Mouse (Mus musculus): ENCODE results near the gene Trip10. TPM values are rescaled to one million over a fixed set of nuclear protein-coding genes. Genes with fewer than 3 reads are reported as not detected.

Gene Trip10
- polyA plus RNA-seq, 1 experiment from 2014 or later = 11.6 TPM

DNA sequence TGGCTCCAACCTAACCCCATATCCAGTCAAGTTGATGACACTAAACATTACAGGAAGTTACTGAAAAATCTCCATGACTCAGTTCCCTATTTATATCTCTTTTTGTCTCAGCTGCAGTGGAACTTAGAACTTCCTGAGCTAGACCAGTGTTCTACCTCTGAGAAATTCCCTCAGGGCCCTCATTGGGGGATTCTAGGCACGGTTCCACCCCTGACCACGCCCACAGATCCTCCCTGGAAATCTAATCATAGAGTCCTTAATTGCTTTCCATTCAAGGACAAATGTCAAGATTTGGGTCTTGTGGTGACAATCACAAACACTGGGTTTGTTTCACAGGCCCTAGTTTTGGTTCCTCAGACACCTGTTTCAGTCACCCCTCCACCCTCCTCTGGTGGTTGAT, 35.8 kb downstream of the Trip10 start:
- 70% methylated on average over 2 of the region's 2 CpGs for WGBS
- Histone ChIP-seq H3K9ac (no peak overlapping the region), H3K9me3 (no peaks in the 10 kb centered on the region), H3K4me2 (no peak overlapping the region), H3K4me3 (no peak overlapping the region), H3K36me3 (no peaks in the 10 kb centered on the region), H3K27me3 (0 out of 2 replicates have a peak, but pooled peaks cover 3% of the 10 kb centered on the region), H3K27ac (replicated peaks) (no peak overlapping the region), H3K4me1 (replicated peaks) (no peaks in the 10 kb centered on the region)
- ATAC-seq (ENCODE audit: low FRiP score, low read depth) = no peak

DNA sequence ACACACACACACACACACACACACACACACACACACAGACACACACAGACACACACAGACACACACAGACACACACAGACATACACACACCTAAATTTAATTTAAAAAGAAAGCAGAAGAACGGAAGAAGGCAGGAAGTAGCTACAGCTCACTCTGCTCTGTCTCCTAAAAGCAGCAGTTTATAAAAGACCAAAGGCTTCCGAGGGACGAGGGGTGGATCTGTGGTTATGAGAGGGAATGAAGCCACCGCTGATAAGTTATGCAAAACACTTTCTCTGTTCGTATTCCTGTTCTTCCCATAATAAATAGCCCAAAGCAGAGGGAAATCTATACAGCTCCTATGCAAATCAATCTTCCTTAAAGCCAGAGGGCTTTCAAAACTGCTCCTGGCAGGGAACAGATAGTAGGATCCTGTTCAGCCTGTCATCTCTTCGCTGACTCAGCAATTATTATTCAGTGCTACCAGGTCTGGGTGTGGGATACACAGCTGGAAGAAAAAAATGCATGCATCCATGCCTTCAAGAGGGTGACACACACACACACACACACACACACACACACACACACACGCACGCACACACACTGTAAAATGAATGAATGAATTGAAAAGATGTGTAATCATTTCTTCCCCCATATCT, 37.6 kb downstream of the Trip10 start:
- 0 out of 2 replicates have a peak, but pooled peaks have one; percentile 54 for ATAC-seq (ENCODE audit: low FRiP score, low read depth)
- Histone ChIP-seq H3K27me3 (0 out of 2 replicates have a peak, but pooled peaks cover 3% of the 10 kb centered on the region), H3K9ac (no peak overlapping the region), H3K4me2 (no peak overlapping the region), H3K36me3 (no peaks in the 10 kb centered on the region), H3K4me3 (no peak overlapping the region), H3K9me3 (no peaks in the 10 kb centered on the region), H3K27ac (replicated peaks) (no peak overlapping the region), H3K4me1 (replicated peaks) (no peaks in the 10 kb centered on the region)
- WGBS = 67% methylated on average over 8 of the region's 8 CpGs

DNA sequence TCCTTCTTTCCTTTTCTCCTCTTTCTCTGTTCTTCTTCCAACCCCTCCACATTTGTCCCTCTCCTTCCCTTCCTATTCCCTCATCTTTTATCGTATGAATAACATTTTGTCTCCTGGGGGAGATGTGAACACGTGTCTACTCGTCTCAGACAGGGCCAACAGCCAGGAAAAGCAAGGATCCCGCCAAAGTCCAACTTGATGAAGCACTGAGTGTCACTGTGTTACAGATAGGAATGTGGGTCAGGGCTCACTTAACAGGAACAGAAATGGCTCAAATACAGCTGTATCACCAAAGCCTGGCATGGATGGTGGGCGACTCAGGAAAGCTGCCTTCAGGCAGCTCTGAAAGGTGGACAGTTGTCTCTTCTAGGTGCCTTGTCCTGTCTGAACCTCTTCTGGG, 40.0 kb downstream of the Trip10 start:
- H3K9me3 ChIP-seq = no peaks in the 10 kb centered on the region
- no peak for ATAC-seq (ENCODE audit: low FRiP score, low read depth)
- H3K4me1 ChIP-seq (replicated peaks) = no peaks in the 10 kb centered on the region
- H3K27me3 ChIP-seq = no peaks in the 10 kb centered on the region
- no peak overlapping the region for H3K4me3 ChIP-seq
- 87% methylated on average over 5 of the region's 5 CpGs for WGBS
- no peak overlapping the region for H3K9ac ChIP-seq
- H3K36me3 ChIP-seq = no peaks in the 10 kb centered on the region
- no peak overlapping the region for H3K27ac ChIP-seq (replicated peaks)
- no peak overlapping the region for H3K4me2 ChIP-seq

DNA sequence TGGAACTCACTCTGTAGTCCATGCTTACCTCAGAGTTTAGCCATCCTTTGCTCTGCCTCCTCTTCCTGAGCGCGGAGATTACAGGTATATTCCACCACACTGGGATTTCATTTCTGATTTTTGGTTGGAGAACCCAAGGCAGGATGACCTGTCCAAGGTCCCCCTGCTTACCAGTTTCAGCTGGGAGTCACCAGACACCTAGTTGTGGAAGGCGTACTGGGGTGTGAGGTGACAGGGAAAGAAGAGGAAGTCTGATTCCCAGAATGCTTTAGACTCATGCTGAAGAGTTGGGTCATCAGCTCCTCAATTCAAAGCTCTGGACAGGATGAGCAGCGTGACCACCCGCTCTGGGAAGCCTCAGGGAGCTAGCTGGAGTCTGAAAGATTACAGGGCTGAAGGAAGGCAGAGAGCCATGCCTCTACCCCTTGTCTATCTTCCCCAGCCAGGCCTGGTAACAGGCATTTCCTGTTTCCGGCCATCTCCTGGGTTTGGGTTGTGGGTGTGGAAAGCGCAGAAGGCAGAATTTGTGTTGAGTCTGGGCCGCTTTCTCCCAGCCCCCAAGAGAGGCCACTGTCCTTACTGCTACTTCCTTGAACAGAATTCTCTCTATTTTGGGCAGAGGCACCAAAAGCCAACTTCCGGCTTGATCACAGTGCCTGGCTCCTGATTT, 40.9 kb downstream of the Trip10 start:
- Histone ChIP-seq H3K4me1 (replicated peaks) (no peaks in the 10 kb centered on the region), H3K27me3 (no peaks in the 10 kb centered on the region), H3K9me3 (no peaks in the 10 kb centered on the region), H3K4me2 (no peak overlapping the region), H3K9ac (no peak overlapping the region), H3K27ac (replicated peaks) (no peak overlapping the region), H3K36me3 (no peaks in the 10 kb centered on the region), H3K4me3 (no peak overlapping the region)
- WGBS = 88% methylated on average over 9 of the region's 9 CpGs
- no peak for ATAC-seq (ENCODE audit: low FRiP score, low read depth)

DNA sequence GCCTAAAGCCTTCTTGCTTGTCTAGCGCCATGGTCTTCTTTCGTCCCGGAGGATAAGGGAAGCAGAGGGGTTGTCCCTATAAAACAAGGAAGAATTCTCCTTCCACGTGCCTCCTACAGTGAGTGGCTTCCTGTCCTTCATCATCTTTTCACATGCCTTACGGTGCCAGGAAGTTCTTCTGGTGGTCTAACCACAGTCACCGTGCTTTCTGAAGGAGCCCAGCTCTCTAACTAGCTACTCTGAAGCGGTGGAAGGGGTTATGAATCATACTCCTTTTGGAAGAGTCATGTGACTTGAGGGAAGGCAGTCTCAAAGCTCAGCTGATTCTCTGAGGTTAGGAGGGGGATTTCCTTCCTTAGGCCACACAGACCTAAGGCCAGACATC, 41.4 kb downstream of the Trip10 start:
- Histone ChIP-seq H3K4me3 (no peak overlapping the region), H3K27me3 (no peaks in the 10 kb centered on the region), H3K9me3 (no peaks in the 10 kb centered on the region), H3K9ac (no peak overlapping the region), H3K36me3 (no peaks in the 10 kb centered on the region), H3K27ac (replicated peaks) (no peak overlapping the region), H3K4me1 (replicated peaks) (no peaks in the 10 kb centered on the region), H3K4me2 (no peak overlapping the region)
- no peak for ATAC-seq (ENCODE audit: low FRiP score, low read depth)
- 92% methylated on average over 7 of the region's 7 CpGs for WGBS

DNA sequence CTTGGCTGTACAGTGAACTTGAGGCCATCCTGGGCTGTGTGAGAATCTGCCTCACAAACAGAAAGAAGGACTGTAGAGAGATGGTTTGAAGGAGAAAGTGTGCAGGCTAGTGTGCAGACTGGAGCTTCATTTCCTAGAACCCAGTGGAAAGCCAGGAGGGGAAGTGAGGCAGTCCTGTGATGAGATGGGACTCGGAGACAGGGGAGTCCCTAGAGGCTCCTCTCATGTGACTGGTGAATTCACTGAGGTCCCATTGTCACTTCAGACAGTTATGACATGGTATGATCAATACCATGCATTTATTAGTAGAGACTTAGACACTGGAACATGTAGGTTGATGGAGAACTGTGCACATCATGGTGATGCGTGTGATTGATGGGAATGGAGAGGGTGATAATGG, 43.0 kb downstream of the Trip10 start:
- Histone ChIP-seq H3K27me3 (no peaks in the 10 kb centered on the region), H3K4me2 (no peak overlapping the region), H3K9me3 (no peaks in the 10 kb centered on the region), H3K9ac (no peak overlapping the region), H3K4me3 (no peak overlapping the region), H3K36me3 (no peaks in the 10 kb centered on the region), H3K27ac (replicated peaks) (no peak overlapping the region), H3K4me1 (replicated peaks) (no peaks in the 10 kb centered on the region)
- ATAC-seq (ENCODE audit: low FRiP score, low read depth) = no peak
- WGBS = 95% methylated on average over 2 of the region's 2 CpGs

DNA sequence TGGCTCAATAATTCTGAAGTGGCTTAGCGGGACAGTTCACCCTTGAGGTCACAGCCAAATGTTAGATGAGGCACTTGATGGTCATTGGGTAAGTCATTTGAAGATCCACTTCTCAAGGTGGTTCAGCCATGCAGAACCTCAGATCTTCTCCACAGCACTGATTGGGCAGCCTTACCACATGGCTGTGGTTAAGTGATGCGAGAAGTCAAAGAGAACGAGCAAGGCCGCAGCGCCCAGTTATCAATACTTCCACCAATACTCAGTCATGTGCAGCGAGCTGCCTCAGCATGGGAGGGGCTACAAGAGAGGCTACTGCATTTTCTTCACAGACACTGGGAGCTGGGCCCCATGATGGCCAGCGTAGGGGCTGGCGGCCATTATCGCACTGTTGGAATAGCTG, 43.7 kb downstream of the Trip10 start:
- no peaks in the 10 kb centered on the region for H3K4me1 ChIP-seq (replicated peaks)
- H3K27ac ChIP-seq (replicated peaks) = no peak overlapping the region
- no peak for ATAC-seq (ENCODE audit: low FRiP score, low read depth)
- no peak overlapping the region for H3K4me3 ChIP-seq
- H3K9me3 ChIP-seq = no peaks in the 10 kb centered on the region
- 93% methylated on average over 9 of the region's 9 CpGs for WGBS
- H3K36me3 ChIP-seq = no peaks in the 10 kb centered on the region
- H3K27me3 ChIP-seq = no peaks in the 10 kb centered on the region
- no peak overlapping the region for H3K4me2 ChIP-seq
- no peak overlapping the region for H3K9ac ChIP-seq

DNA sequence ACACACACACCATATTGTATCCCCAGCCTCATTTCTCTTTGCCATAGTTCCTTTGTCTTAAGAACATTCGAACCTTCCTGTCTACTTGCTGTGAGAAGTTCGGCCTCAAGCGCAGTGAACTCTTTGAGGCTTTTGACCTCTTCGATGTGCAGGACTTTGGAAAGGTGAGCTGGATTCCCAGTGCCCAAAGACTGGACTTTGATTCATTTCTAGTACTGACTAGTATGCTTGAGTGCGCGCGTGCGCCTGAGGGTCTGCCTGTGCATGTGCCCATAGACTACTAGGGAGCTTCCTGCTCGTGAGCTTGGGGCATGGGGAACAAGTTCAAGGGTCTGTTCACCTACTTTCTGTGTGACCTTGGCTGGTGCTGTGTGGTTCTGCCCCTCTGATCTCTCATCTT, 46.7 kb downstream of the Trip10 start:
- no peak for ATAC-seq (ENCODE audit: low FRiP score, low read depth)
- Histone ChIP-seq H3K9me3 (no peaks in the 10 kb centered on the region), H3K4me1 (replicated peaks) (no peaks in the 10 kb centered on the region), H3K4me2 (no peak overlapping the region), H3K36me3 (no peaks in the 10 kb centered on the region), H3K4me3 (no peak overlapping the region), H3K27ac (replicated peaks) (no peak overlapping the region), H3K27me3 (no peaks in the 10 kb centered on the region), H3K9ac (no peak overlapping the region)
- WGBS = 92% methylated on average over 9 of the region's 9 CpGs

DNA sequence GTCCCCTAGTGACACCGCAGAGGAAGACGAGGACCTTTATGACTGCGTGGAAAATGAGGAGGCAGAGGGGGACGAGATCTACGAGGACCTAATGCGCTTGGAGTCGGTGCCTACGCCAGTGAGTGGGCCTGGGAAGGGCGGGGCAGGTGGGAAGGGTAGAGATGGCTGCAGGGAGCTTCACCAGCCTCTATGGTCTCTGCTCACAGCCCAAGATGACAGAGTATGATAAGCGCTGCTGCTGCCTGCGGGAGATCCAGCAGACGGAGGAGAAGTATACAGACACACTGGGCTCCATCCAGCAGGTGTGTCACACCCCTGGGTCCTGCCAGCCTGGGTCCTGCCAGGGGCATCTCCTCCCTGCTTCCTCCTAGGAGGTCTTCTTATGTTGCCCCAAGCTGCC, 47.8 kb downstream of the Trip10 start:
- no peak overlapping the region for H3K4me2 ChIP-seq
- H3K27me3 ChIP-seq = no peaks in the 10 kb centered on the region
- 94% methylated on average over 12 of the region's 12 CpGs for WGBS
- no peak overlapping the region for H3K27ac ChIP-seq (replicated peaks)
- H3K9ac ChIP-seq = no peak overlapping the region
- no peak for ATAC-seq (ENCODE audit: low FRiP score, low read depth)
- H3K4me3 ChIP-seq = no peak overlapping the region
- no peaks in the 10 kb centered on the region for H3K9me3 ChIP-seq
- H3K36me3 ChIP-seq = no peaks in the 10 kb centered on the region
- no peaks in the 10 kb centered on the region for H3K4me1 ChIP-seq (replicated peaks)

DNA sequence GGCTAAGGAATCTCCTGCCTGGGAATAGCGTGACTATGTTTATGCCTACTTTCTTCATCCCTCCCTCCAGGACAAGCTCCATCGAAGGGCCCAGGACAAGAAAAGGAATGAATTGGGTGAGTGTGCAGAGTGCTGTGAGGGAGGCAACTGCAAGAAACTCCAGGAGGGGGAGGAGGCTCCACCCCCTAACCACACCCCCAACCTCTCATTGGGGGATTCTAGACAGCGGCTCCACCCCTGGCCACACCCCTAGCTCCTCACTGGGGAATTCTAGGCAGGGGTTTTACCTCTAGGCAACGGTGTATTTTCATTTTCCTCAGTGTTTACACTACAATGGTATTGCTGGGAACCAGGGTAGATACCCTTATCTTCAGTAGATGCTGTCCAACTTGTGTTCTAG, 56.3 kb downstream of the Trip10 start:
- H3K9me3 ChIP-seq = no peaks in the 10 kb centered on the region
- H3K9ac ChIP-seq = no peak overlapping the region
- no peak overlapping the region for H3K4me3 ChIP-seq
- no peaks in the 10 kb centered on the region for H3K4me1 ChIP-seq (replicated peaks)
- H3K36me3 ChIP-seq = no peaks in the 10 kb centered on the region
- H3K27me3 ChIP-seq = no peaks in the 10 kb centered on the region
- WGBS = 66% methylated on average over 4 of the region's 4 CpGs
- ATAC-seq (ENCODE audit: low FRiP score, low read depth) = no peak
- no peak overlapping the region for H3K4me2 ChIP-seq
- no peak overlapping the region for H3K27ac ChIP-seq (replicated peaks)

DNA sequence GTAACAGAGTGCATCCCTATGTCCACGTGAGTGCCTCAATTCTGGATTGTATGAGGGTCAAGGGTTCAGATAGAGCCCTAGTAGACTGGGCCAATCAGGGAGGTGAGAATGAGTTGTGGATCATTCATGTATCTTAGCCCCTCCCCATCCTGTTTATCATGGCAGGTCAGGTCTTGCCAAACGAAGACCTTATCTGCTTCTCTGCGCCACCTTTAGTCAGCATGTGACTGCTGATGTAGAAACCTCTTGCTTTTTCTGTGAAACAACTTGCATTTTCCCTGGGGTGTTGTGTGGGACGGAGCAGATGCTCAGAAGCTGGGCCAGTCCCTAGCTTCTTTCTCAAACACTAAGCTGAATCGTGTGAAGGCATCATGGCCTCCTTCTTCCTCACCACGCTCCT, 57.8 kb downstream of the Trip10 start:
- WGBS = 83% methylated on average over 6 of the region's 6 CpGs
- Histone ChIP-seq H3K4me1 (replicated peaks) (no peaks in the 10 kb centered on the region), H3K4me2 (no peak overlapping the region), H3K4me3 (no peak overlapping the region), H3K36me3 (no peaks in the 10 kb centered on the region), H3K9me3 (no peaks in the 10 kb centered on the region), H3K27ac (replicated peaks) (no peak overlapping the region), H3K27me3 (no peaks in the 10 kb centered on the region), H3K9ac (no peak overlapping the region)
- no peak for ATAC-seq (ENCODE audit: low FRiP score, low read depth)

DNA sequence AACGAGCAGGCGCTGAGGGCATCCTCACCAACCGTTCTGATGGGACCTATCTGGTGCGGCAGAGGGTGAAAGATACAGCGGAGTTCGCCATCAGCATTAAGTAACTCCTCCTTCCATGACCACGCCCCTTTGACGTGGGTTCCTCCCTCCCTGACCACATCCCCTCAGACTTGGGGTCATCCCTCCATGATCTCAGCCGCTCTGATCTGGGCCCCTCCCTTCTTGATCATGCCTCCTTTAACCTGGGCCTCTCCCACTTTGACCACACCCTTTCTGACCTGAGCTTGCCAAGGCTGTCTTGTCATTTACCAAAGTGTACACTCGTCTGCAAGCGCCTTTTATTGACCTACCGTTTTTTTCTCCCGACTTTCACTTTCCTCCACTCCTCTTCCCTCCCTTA, 62.5 kb downstream of the Trip10 start:
- WGBS = 36% methylated on average over 13 of the region's 13 CpGs
- H3K9me3 ChIP-seq = no peaks in the 10 kb centered on the region
- no peak for ATAC-seq (ENCODE audit: low FRiP score, low read depth)

More for the DNA sequence above, 62.5 kb downstream of the Trip10 start:
- no peak overlapping the region for H3K9ac ChIP-seq
- H3K4me3 ChIP-seq = no peak overlapping the region
- H3K4me2 ChIP-seq = no peak overlapping the region
- H3K36me3 ChIP-seq = no peaks in the 10 kb centered on the region
- H3K27me3 ChIP-seq = no peaks in the 10 kb centered on the region
- no peaks in the 10 kb centered on the region for H3K4me1 ChIP-seq (replicated peaks)
- H3K27ac ChIP-seq (replicated peaks) = no peak overlapping the region
